Comparison of ENCODE assay signal across 17 mouse cellular contexts in genomic region chr15:27588087-27588826, GRCm38 (mm10). TPM values are rescaled to one million over a fixed set of nuclear protein-coding genes. Genes with fewer than 3 reads are reported as not detected.
A peak's percentile ranks its signal among the peaks of the same experiment; 100 is the strongest.
DNase-seq lines count a peak whose midpoint lies in the region; ATAC-seq lines count a peak whose summit lies in the region.
"Had no signal": no experiment of that assay in that cellular context is flagged by ENCODE, and none has a peak within 500 bp of the region (broad histone marks: within the 10 kb centered on the region; RNA-seq: fewer than 3 reads in every experiment).

No protein-coding gene starts in this region.

- H3K4me2 ChIP-seq in hindbrain, embryonic 13.5 days = no peak overlapping the region
- H3K4me2 ChIP-seq in hindbrain, embryonic 11.5 days (replicated peaks; ENCODE audit: low read depth, low read length) = no peak overlapping the region
- H3K4me2 ChIP-seq: heart, embryonic 15.5 days; limb, embryonic 12.5 days; liver, embryonic 13.5 days had no signal

- H3K9me3 ChIP-seq in hindbrain, embryonic 13.5 days = no peaks in the 10 kb centered on the region
- no peaks in the 10 kb centered on the region for H3K9me3 ChIP-seq in hindbrain, embryonic 11.5 days (ENCODE audit: control insufficient read depth, low read length)
- H3K9me3 ChIP-seq: heart, embryonic 15.5 days; limb, embryonic 12.5 days; liver, embryonic 13.5 days had no signal

- ATAC-seq in hindbrain, embryonic 13.5 days (ENCODE audit: low FRiP score) = no peak
- ATAC-seq in hindbrain, embryonic 11.5 days (ENCODE audit: low FRiP score) = no peak
- ATAC-seq: intestine, postnatal 0 days; Patski had no signal

- H3K27me3 ChIP-seq in hindbrain, embryonic 13.5 days = no peaks in the 10 kb centered on the region
- H3K27me3 ChIP-seq in hindbrain, embryonic 11.5 days (ENCODE audit: control insufficient read depth, insufficient read depth, low read length) = no peaks in the 10 kb centered on the region
- no peaks in the 10 kb centered on the region for H3K27me3 ChIP-seq in splenic B cell, adult 2 months (ENCODE audit: control insufficient read depth, insufficient read depth, low read length, poor library complexity, severe bottlenecking)
- H3K27me3 ChIP-seq: heart, embryonic 15.5 days; limb, embryonic 12.5 days; liver, embryonic 13.5 days; Patski had no signal

- H3K4me3 ChIP-seq in hindbrain, embryonic 13.5 days = no peak overlapping the region
- H3K4me3 ChIP-seq in hindbrain, embryonic 11.5 days (ENCODE audit: low read depth, low read length) = no peak overlapping the region
- H3K4me3 ChIP-seq: heart, embryonic 15.5 days; limb, embryonic 12.5 days; liver, embryonic 13.5 days had no signal

- peak; percentile 60 for DNase-seq in cerebellum, adult 9-10 months
- no peak for DNase-seq in cerebellum, postnatal 36 days
- no peak for DNase-seq in hindbrain, embryonic 11.5 days (ENCODE audit: low spot score)
- peak; percentile 49 for DNase-seq in spleen, postnatal 36 days (ENCODE audit: low spot score in 2 of 2)
- no peak for DNase-seq in spleen, postnatal 14 days (ENCODE audit: low spot score in 2 of 2)
- DNase-seq in splenic B cell, adult 2 months (ENCODE audit: low read depth, low spot score) = peak; percentile 50
- DNase-seq in adrenal gland, adult 8-10 months = no peak
- DNase-seq: adrenal gland, postnatal 36 days; gastrocnemius, postnatal 10 days; heart, adult 18-20 months; liver, embryonic 13.5 days; midbrain, embryonic 14.5 days had no signal

- H3K36me3 ChIP-seq in hindbrain, embryonic 13.5 days = peaks cover 54% of the 10 kb centered on the region
- H3K36me3 ChIP-seq in hindbrain, embryonic 11.5 days (ENCODE audit: control insufficient read depth, insufficient read depth, low read length) = no peaks in the 10 kb centered on the region
- H3K36me3 ChIP-seq in splenic B cell, adult 2 months (ENCODE audit: control insufficient read depth, insufficient read depth, low read length, poor library complexity, severe bottlenecking) = no peaks in the 10 kb centered on the region

- no peak overlapping the region for H3K9ac ChIP-seq in hindbrain, embryonic 13.5 days
- H3K9ac ChIP-seq in hindbrain, embryonic 11.5 days (ENCODE audit: low read depth, low read length) = no peak overlapping the region
- H3K9ac ChIP-seq: heart, embryonic 15.5 days; limb, embryonic 12.5 days; liver, embryonic 13.5 days had no signal

- no peaks in the 10 kb centered on the region for H3K4me1 ChIP-seq in hindbrain, embryonic 13.5 days (replicated peaks)
- H3K4me1 ChIP-seq in hindbrain, embryonic 11.5 days (replicated peaks; ENCODE audit: control insufficient read depth, insufficient read depth, low read length) = no peaks in the 10 kb centered on the region
- H3K4me1 ChIP-seq: limb, embryonic 12.5 days; liver, embryonic 13.5 days had no signal

- H3K27ac ChIP-seq in hindbrain, embryonic 13.5 days = 0 out of 2 replicates have a peak overlapping the region, but pooled peaks have one; percentile 12
- no peak overlapping the region for H3K27ac ChIP-seq in hindbrain, embryonic 11.5 days (ENCODE audit: low read depth, low read length)
- H3K27ac ChIP-seq: heart, embryonic 15.5 days; limb, embryonic 12.5 days; liver, embryonic 13.5 days had no signal

- 68% methylated on average over 14 of the region's 14 CpGs for WGBS in hindbrain, embryonic 13.5 days
- 79% methylated on average over 14 of the region's 14 CpGs for WGBS in hindbrain, embryonic 11.5 days

RNA-seq across cellular contexts. Expression of gene Otulin, which starts 42.2 kb away (rescaled TPM):
- 23.1 and 24.1 TPM in 2 replicates for polyA plus RNA-seq in hindbrain, embryonic 13.5 days (2015; fragmentation: Nextera tagmentation; extraction: Ambion mirVana)
- 31.8 and 32.0 TPM in 2 replicates for polyA plus RNA-seq in hindbrain, embryonic 11.5 days (2014; fragmentation: Nextera tagmentation; extraction: Ambion mirVana)
- total RNA-seq in adrenal gland, adult 8-10 months (2022) = 10 to 100 TPM; 37.2 to 42.8 (median 40.0) TPM

Comparison
In these comparisons a context has a peak if more than half of its experiments do, and no peak if none do; other contexts are left out.
1. DNase-seq: peak in cerebellum, adult 9-10 months (single experiment), spleen, postnatal 36 days (2 of 2) and splenic B cell, adult 2 months (single experiment); none in cerebellum, postnatal 36 days (0 of 2), hindbrain, embryonic 11.5 days (single experiment), spleen, postnatal 14 days (0 of 2) and adrenal gland, adult 8-10 months (single experiment).